Mouse (Mus musculus): ENCODE measurements around the gene Muc13.
A peak's percentile ranks its signal among the peaks of the same experiment; 100 is the strongest.

The Muc13 gene

GRCm38 (mm10) chr16:33824603-33825002 is 30.8 kb downstream of the Muc13 start:
- DNase-seq (ENCODE audit: low read depth), result no peak

GRCm38 (mm10) chr16:33828496-33828895 is 34.7 kb downstream of the Muc13 start:
- no peak for DNase-seq (ENCODE audit: low read depth)

- no peak for DNase-seq (ENCODE audit: low read depth)
Observed at GRCm38 (mm10) chr16:33829301-33829831, 35.5 kb downstream of the Muc13 start, which contains the start of gene Itgb5. TSS of gene Itgb5 (plus strand) at chr16:33829665.

GRCm38 (mm10) chr16:33829842-33830511 is 36.1 kb downstream of the Muc13 start:
- no peak for DNase-seq (ENCODE audit: low read depth)

GRCm38 (mm10) chr16:33830512-33831105 is 36.8 kb downstream of the Muc13 start:
- DNase-seq (ENCODE audit: low read depth), result no peak

GRCm38 (mm10) chr16:33832057-33832456 is 38.2 kb downstream of the Muc13 start:
- DNase-seq (ENCODE audit: low read depth), result no peak

- no peak for DNase-seq (ENCODE audit: low read depth)
Observed at GRCm38 (mm10) chr16:33832728-33833428, 39.0 kb downstream of the Muc13 start.

- DNase-seq (ENCODE audit: low read depth), result no peak
Observed at GRCm38 (mm10) chr16:33833429-33833753, 39.6 kb downstream of the Muc13 start.

- DNase-seq (ENCODE audit: low read depth), result peak; percentile 77
Observed at GRCm38 (mm10) chr16:33833781-33834482, 40.1 kb downstream of the Muc13 start.

- DNase-seq (ENCODE audit: low read depth), result peak; percentile 92
Observed at GRCm38 (mm10) chr16:33836676-33837075, 42.8 kb downstream of the Muc13 start.

- no peak for DNase-seq (ENCODE audit: low read depth)
Observed at GRCm38 (mm10) chr16:33837191-33837590, 43.4 kb downstream of the Muc13 start.

GRCm38 (mm10) chr16:33840616-33841015 is 46.8 kb downstream of the Muc13 start:
- DNase-seq (ENCODE audit: low read depth), result no peak

GRCm38 (mm10) chr16:33842081-33842880 is 48.4 kb downstream of the Muc13 start:
- DNase-seq (ENCODE audit: low read depth), result no peak

- DNase-seq (ENCODE audit: low read depth), result no peak
Observed at GRCm38 (mm10) chr16:33844150-33844611, 50.3 kb downstream of the Muc13 start.

- DNase-seq (ENCODE audit: low read depth), result no peak
Observed at GRCm38 (mm10) chr16:33844866-33845265, 51.0 kb downstream of the Muc13 start.

GRCm38 (mm10) chr16:33853271-33853670 is 59.4 kb downstream of the Muc13 start:
- DNase-seq (ENCODE audit: low read depth), result no peak

- no peak for DNase-seq (ENCODE audit: low read depth)
Observed at GRCm38 (mm10) chr16:33858766-33859165, 64.9 kb downstream of the Muc13 start.

GRCm38 (mm10) chr16:33859380-33859779 is 65.5 kb downstream of the Muc13 start:
- DNase-seq (ENCODE audit: low read depth), result no peak

- DNase-seq (ENCODE audit: low read depth), result peak; percentile 91
Observed at GRCm38 (mm10) chr16:33859988-33860700, 66.3 kb downstream of the Muc13 start.

GRCm38 (mm10) chr16:33862406-33862805 is 68.6 kb downstream of the Muc13 start:
- DNase-seq (ENCODE audit: low read depth), result no peak

Data from fibroblast of lung, adult 2 months (primary cell).